Mouse (Mus musculus): Measurements from ENCODE around the gene Gm28308.

DNA sequence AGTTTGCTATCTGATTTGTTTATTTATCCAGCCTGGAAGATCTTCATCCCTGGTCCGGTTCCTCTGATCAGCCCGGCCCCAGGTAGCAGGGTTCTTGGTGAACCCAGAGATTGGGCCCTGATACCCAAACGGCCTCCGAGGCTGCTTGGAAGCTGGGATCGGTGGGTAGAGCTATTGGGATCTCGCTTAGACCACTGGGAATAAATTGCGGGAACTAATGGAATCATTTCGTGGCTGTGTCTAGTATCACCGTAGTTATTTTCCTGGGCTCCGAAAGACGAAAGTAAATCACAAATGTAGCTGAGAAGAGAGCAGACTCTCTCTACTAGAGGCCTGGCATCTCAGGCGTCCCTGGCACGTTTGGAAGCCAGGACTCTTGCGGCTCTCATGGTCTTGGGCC lies 7.9 kb downstream of the Gm28308 start:
- TF ChIP-seq GATA1 (IDR thresholded peaks at IDR 0.05; ENCODE audit: borderline replicate concordance, low read length), result no peak
- no peak for TF ChIP-seq FLI1 (IDR thresholded peaks at IDR 0.05; ENCODE audit: low read length)
